In the genomic region with DNA sequence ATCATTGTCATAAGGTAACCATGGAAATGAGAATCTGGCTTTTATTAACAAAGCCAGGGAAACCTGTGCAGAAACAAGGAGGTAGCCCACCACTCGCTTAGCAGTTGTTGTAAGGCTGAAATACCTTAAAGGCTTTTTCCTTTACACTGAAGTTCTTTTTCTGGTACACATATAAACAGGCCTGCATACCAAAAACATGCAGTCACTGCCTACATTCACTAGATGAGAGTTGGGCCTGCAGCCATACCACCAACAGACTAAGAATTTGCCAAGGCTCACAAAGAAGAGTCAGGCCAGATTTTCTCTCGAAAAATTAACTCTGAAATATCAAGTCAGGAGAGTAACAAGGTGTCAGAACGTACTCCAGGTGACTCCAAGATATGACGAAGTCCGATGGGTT, we compare ENCODE assay signal across 18 mouse cellular contexts.
A peak's percentile ranks its signal among the peaks of the same experiment; 100 is the strongest.
DNase-seq lines count a peak whose midpoint lies in the region; ATAC-seq and TF ChIP-seq lines count a peak whose summit lies in the region.
"Had no signal": no experiment of that assay in that cellular context is flagged by ENCODE, and none has a peak within 500 bp of the region (broad histone marks: within the 10 kb centered on the region; RNA-seq: fewer than 3 reads in every experiment).

No protein-coding gene starts in this region.

- H3K27ac ChIP-seq in heart, adult 2 months = no peak overlapping the region
- H3K27ac ChIP-seq in embryonic facial prominence, embryonic 14.5 days (replicated peaks; ENCODE audit: low read depth, low read length) = peak overlapping the region; percentile 18; the same call in 1 of the 2 replicates
- H3K27ac ChIP-seq in kidney, embryonic 15.5 days = no peak overlapping the region
- H3K27ac ChIP-seq: embryonic facial prominence, embryonic 12.5 days; forebrain, embryonic 12.5 days; hindbrain, embryonic 10.5 days; kidney, postnatal 0 days; liver, embryonic 15.5 days had no signal

- H3K36me3 ChIP-seq in heart, adult 2 months (ENCODE audit: control insufficient read depth, insufficient read depth, low read length) = no peaks in the 10 kb centered on the region
- H3K36me3 ChIP-seq in embryonic facial prominence, embryonic 14.5 days (ENCODE audit: control insufficient read depth, insufficient read depth, low read length) = no peaks in the 10 kb centered on the region
- no peaks in the 10 kb centered on the region for H3K36me3 ChIP-seq in kidney, embryonic 15.5 days
- H3K36me3 ChIP-seq: embryonic facial prominence, embryonic 12.5 days; forebrain, embryonic 12.5 days; hindbrain, embryonic 10.5 days; liver, embryonic 15.5 days had no signal

- H3K4me2 ChIP-seq in embryonic facial prominence, embryonic 14.5 days (ENCODE audit: low read depth, low read length) = no peak overlapping the region
- no peak overlapping the region for H3K4me2 ChIP-seq in kidney, embryonic 15.5 days
- H3K4me2 ChIP-seq: embryonic facial prominence, embryonic 12.5 days; forebrain, embryonic 12.5 days; liver, embryonic 15.5 days had no signal

- H3K4me3 ChIP-seq in heart, adult 2 months = no peak overlapping the region
- no peak overlapping the region for H3K4me3 ChIP-seq in embryonic facial prominence, embryonic 14.5 days (ENCODE audit: low read depth, low read length)
- no peak overlapping the region for H3K4me3 ChIP-seq in kidney, embryonic 15.5 days (replicated peaks)
- H3K4me3 ChIP-seq: embryonic facial prominence, embryonic 12.5 days; forebrain, embryonic 12.5 days; hindbrain, embryonic 10.5 days; liver, embryonic 15.5 days had no signal

- WGBS in heart, adult 2 months = 65% methylated on average over 5 of the region's 5 CpGs
- 51% methylated on average over 5 of the region's 5 CpGs for WGBS in embryonic facial prominence, embryonic 14.5 days
- WGBS in kidney, embryonic 15.5 days = 80% methylated on average over 5 of the region's 5 CpGs

- no peaks in the 10 kb centered on the region for H3K79me2 ChIP-seq in heart, adult 2 months (replicated peaks; ENCODE audit: control insufficient read depth, insufficient read depth, low read length)

- peak; percentile 14 for DNase-seq in heart, postnatal 4 days
- no peak for DNase-seq in heart, adult 2 months
- DNase-seq in Muller cell, postnatal 12 days (ENCODE audit: inconsistent ontology term) = peak; percentile 67
- DNase-seq in embryonic facial prominence, embryonic 14.5 days (ENCODE audit: low spot score) = peak; percentile 81
- peak; percentile 7 for DNase-seq in lung, postnatal 25 days (ENCODE audit: low spot score)
- DNase-seq in left cerebral cortex, adult 18-20 months (ENCODE audit: low spot score in 2 of 2) = no peak
- DNase-seq: cerebellum, adult 11 months; layer of hippocampus, postnatal 36 days; midbrain, embryonic 14.5 days; right cerebral cortex, postnatal 4 days; thymus, postnatal 36 days had no signal

- no peak for TF ChIP-seq POLR2A in heart, adult 2 months (IDR thresholded peaks at IDR 0.05; ENCODE audit: insufficient read depth, low read depth, low read length)

- H3K9ac ChIP-seq in heart, adult 2 months (ENCODE audit: low read depth, low read length) = no peak overlapping the region
- H3K9ac ChIP-seq in embryonic facial prominence, embryonic 14.5 days (ENCODE audit: low read depth, low read length) = no peak overlapping the region
- H3K9ac ChIP-seq in kidney, embryonic 15.5 days = no peak overlapping the region
- H3K9ac ChIP-seq: embryonic facial prominence, embryonic 12.5 days; forebrain, embryonic 12.5 days; liver, embryonic 15.5 days had no signal

- peak; percentile 47; the same call in 1 of the 2 replicates for ATAC-seq in embryonic facial prominence, embryonic 14.5 days (ENCODE audit: low read depth)
- ATAC-seq in kidney, embryonic 15.5 days (replicated peaks; ENCODE audit: low FRiP score) = no peak
- ATAC-seq: inflammation-experienced regulatory T-cells, adult 6 months had no signal

- H3K4me1 ChIP-seq in heart, adult 2 months (ENCODE audit: control insufficient read depth, insufficient read depth, low read length) = no peaks in the 10 kb centered on the region
- 0 out of 2 replicates have a peak, but pooled peaks cover 5% of the 10 kb centered on the region for H3K4me1 ChIP-seq in embryonic facial prominence, embryonic 14.5 days (ENCODE audit: control insufficient read depth, insufficient read depth, low read length)
- no peaks in the 10 kb centered on the region for H3K4me1 ChIP-seq in kidney, embryonic 15.5 days
- H3K4me1 ChIP-seq: embryonic facial prominence, embryonic 12.5 days; forebrain, embryonic 12.5 days; hindbrain, embryonic 10.5 days; liver, embryonic 15.5 days had no signal

- TF ChIP-seq EP300 in heart, adult 2 months (IDR thresholded peaks at IDR 0.05; ENCODE audit: insufficient read depth, low read depth, low read length) = no peak

- no peaks in the 10 kb centered on the region for H3K27me3 ChIP-seq in heart, adult 2 months (ENCODE audit: control insufficient read depth, insufficient read depth, low read length)
- no peaks in the 10 kb centered on the region for H3K27me3 ChIP-seq in embryonic facial prominence, embryonic 14.5 days (replicated peaks; ENCODE audit: control insufficient read depth, insufficient read depth, low read length)
- no peaks in the 10 kb centered on the region for H3K27me3 ChIP-seq in kidney, embryonic 15.5 days
- H3K27me3 ChIP-seq: embryonic facial prominence, embryonic 12.5 days; forebrain, embryonic 12.5 days; liver, embryonic 15.5 days had no signal

- intact Hi-C loops in heart, adult 2 months (cut with DNase I) = no loop called here

- TF ChIP-seq CTCF in heart, adult 2 months (IDR thresholded peaks at IDR 0.05) = no peak

- H3K9me3 ChIP-seq in embryonic facial prominence, embryonic 14.5 days (ENCODE audit: control insufficient read depth, low read length) = no peaks in the 10 kb centered on the region
- no peaks in the 10 kb centered on the region for H3K9me3 ChIP-seq in kidney, embryonic 15.5 days (replicated peaks)
- H3K9me3 ChIP-seq: embryonic facial prominence, embryonic 12.5 days; forebrain, embryonic 12.5 days; hindbrain, embryonic 10.5 days; liver, embryonic 15.5 days had no signal

Comparison
In these comparisons a context has a peak if more than half of its experiments do, and no peak if none do; other contexts are left out.
1. DNase-seq: peak in heart, postnatal 4 days (single experiment), Muller cell, postnatal 12 days (single experiment), embryonic facial prominence, embryonic 14.5 days (single experiment) and lung, postnatal 25 days (single experiment); none in heart, adult 2 months (0 of 2) and left cerebral cortex, adult 18-20 months (0 of 2).